Mouse (Mus musculus) heart, embryonic 12.5 days (tissue): ENCODE measurements at regions not wholly inside any gene's neighbourhood (a gene's known extent, or its start where the extent isn't known, plus 50 kb on each side); places are given as distances from the start of the nearest gene placed in this dataset.

Experiments used
- ATAC-seq: fragments of 200-750 bp; cut with Nextera tagmentation; 2 replicates; pipeline ENCODE4 v1.8.0; 2017; ENCODE audit warnings: moderate TSS enrichment, moderate library complexity; ENCODE audit not compliant: insufficient number of reproducible peaks, low FRiP score
- H3K27ac ChIP-seq: fragments of 300-500 bp; sonication (generic); 2 replicates; pipeline ENCODE4 v1.5.1; 2016; ENCODE audit warnings: mild to moderate bottlenecking, moderate library complexity; ENCODE audit not compliant: poor library complexity, severe bottlenecking
- H3K27me3 ChIP-seq: fragments of 300-500 bp; sonication (generic); replicated peaks from 2 replicates; pipeline ENCODE4 v1.6.1; 2016; ENCODE audit warnings: mild to moderate bottlenecking, moderate library complexity
- H3K36me3 ChIP-seq: fragments of 300-500 bp; sonication (generic); 2 replicates; pipeline ENCODE4 v1.6.1; 2016; ENCODE audit warnings: mild to moderate bottlenecking, moderate library complexity
- H3K4me1 ChIP-seq: fragments of 300-500 bp; sonication (generic); replicated peaks from 2 replicates; pipeline ENCODE4 v1.6.1; 2016; ENCODE audit warnings: mild to moderate bottlenecking
- H3K4me2 ChIP-seq: fragments of 300-500 bp; sonication (generic); 2 replicates; pipeline ENCODE4 v1.6.1; 2016; ENCODE audit warnings: mild to moderate bottlenecking, moderate library complexity
- H3K4me3 ChIP-seq: fragments of 300-500 bp; sonication (generic); 2 replicates; pipeline ENCODE4 v1.5.1; 2016; ENCODE audit warnings: mild to moderate bottlenecking
- H3K9ac ChIP-seq: fragments of 300-500 bp; sonication (generic); 2 replicates; pipeline ENCODE4 v1.6.1; 2016; ENCODE audit warnings: mild to moderate bottlenecking, moderate library complexity
- H3K9me3 ChIP-seq: fragments of 300-500 bp; sonication (generic); replicated peaks from 2 replicates; pipeline ENCODE4 v1.6.1; 2016; ENCODE audit warnings: mild to moderate bottlenecking, moderate library complexity
- WGBS: fragments of 180-500 bp; shearing (Covaris S2); methylation state at CpG from one replicate; pipeline ENCODE4 v1.1.7; 2016; 5-methylcytosine and 5-hydroxymethylcytosine counted together

GRCm38 (mm10) chr13:44372361-44372877, 356.9 kb upstream of the Jarid2 start:
- Histone ChIP-seq H3K4me1 (peaks cover 8% of the 10 kb centered on the region), H3K4me2 (no peak overlapping the region), H3K4me3 (no peak overlapping the region), H3K36me3 (no peaks in the 10 kb centered on the region), H3K27ac (no peak overlapping the region), H3K9me3 (no peaks in the 10 kb centered on the region), H3K9ac (no peak overlapping the region), H3K27me3 (no peaks in the 10 kb centered on the region)
- WGBS = 57% methylated on average over 6 of the region's 6 CpGs
- no peak for ATAC-seq

- no peak overlapping the region for H3K4me2 ChIP-seq
- ATAC-seq = no peak
- H3K27me3 ChIP-seq = no peaks in the 10 kb centered on the region
- H3K9me3 ChIP-seq = no peaks in the 10 kb centered on the region
- 62% methylated on average over 13 of the region's 13 CpGs for WGBS
- H3K4me3 ChIP-seq = no peak overlapping the region
- no peak overlapping the region for H3K27ac ChIP-seq
- H3K36me3 ChIP-seq = no peaks in the 10 kb centered on the region
- H3K4me1 ChIP-seq = peaks cover 8% of the 10 kb centered on the region
- H3K9ac ChIP-seq = no peak overlapping the region
Measured at GRCm38 (mm10) chr13:44375476-44376159, 353.7 kb upstream of the Jarid2 start.

DNA sequence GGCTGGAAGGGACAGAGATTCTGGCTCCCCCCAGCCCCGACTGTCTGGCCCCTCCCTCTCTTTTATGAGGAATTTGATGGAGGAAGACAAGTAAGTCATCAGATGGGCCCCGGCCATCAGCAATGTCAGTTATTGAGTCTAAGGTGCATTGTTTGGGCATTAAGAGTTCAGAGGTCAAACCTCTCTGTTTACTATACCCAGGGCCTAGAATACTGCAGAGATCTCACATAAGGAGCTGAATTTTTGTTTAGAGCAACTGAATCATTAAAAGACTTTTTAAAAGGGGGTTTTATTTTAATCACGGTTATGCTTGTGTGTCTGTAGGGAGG, 353.1 kb upstream of the Jarid2 start:
- peaks cover 8% of the 10 kb centered on the region for H3K4me1 ChIP-seq
- no peak for ATAC-seq
- no peak overlapping the region for H3K27ac ChIP-seq
- H3K27me3 ChIP-seq = no peaks in the 10 kb centered on the region
- no peak overlapping the region for H3K4me3 ChIP-seq
- H3K36me3 ChIP-seq = no peaks in the 10 kb centered on the region
- no peaks in the 10 kb centered on the region for H3K9me3 ChIP-seq
- H3K9ac ChIP-seq = no peak overlapping the region
- 51% methylated on average over 3 of the region's 3 CpGs for WGBS
- H3K4me2 ChIP-seq = no peak overlapping the region

- H3K4me2 ChIP-seq = no peak overlapping the region
- no peaks in the 10 kb centered on the region for H3K36me3 ChIP-seq
- 0 out of 2 replicates have a peak, but pooled peaks cover 5% of the 10 kb centered on the region for H3K4me1 ChIP-seq
- H3K9me3 ChIP-seq = no peaks in the 10 kb centered on the region
- 77% methylated on average over 7 of the region's 7 CpGs for WGBS
- no peak overlapping the region for H3K27ac ChIP-seq
- no peak overlapping the region for H3K9ac ChIP-seq
- no peak overlapping the region for H3K4me3 ChIP-seq
- no peak for ATAC-seq
- no peaks in the 10 kb centered on the region for H3K27me3 ChIP-seq
Measured at GRCm38 (mm10) chr13:44381721-44382450, 347.4 kb upstream of the Jarid2 start.

- H3K4me1 ChIP-seq = 0 out of 2 replicates have a peak, but pooled peaks cover 5% of the 10 kb centered on the region
- WGBS = 57% methylated on average over 11 of the region's 11 CpGs
Measured at GRCm38 (mm10) chr13:44383322-44383721, 346.0 kb upstream of the Jarid2 start.

GRCm38 (mm10) chr13:44386767-44387166, 342.5 kb upstream of the Jarid2 start:
- no peak overlapping the region for H3K27ac ChIP-seq
- ATAC-seq = no peak
- H3K36me3 ChIP-seq = no peaks in the 10 kb centered on the region
- H3K4me3 ChIP-seq = no peak overlapping the region
- 81% methylated on average over 8 of the region's 8 CpGs for WGBS
- no peaks in the 10 kb centered on the region for H3K9me3 ChIP-seq
- no peak overlapping the region for H3K9ac ChIP-seq
- no peak overlapping the region for H3K4me2 ChIP-seq
- no peaks in the 10 kb centered on the region for H3K27me3 ChIP-seq
- H3K4me1 ChIP-seq = 0 out of 2 replicates have a peak, but pooled peaks cover 5% of the 10 kb centered on the region

More at GRCm38 (mm10) chr13:44383322-44383721, 346.0 kb upstream of the Jarid2 start:
- Histone ChIP-seq H3K4me2 (no peak overlapping the region), H3K27me3 (no peaks in the 10 kb centered on the region), H3K27ac (no peak overlapping the region), H3K36me3 (no peaks in the 10 kb centered on the region), H3K9ac (no peak overlapping the region), H3K9me3 (no peaks in the 10 kb centered on the region), H3K4me3 (no peak overlapping the region)
- no peak for ATAC-seq

DNA sequence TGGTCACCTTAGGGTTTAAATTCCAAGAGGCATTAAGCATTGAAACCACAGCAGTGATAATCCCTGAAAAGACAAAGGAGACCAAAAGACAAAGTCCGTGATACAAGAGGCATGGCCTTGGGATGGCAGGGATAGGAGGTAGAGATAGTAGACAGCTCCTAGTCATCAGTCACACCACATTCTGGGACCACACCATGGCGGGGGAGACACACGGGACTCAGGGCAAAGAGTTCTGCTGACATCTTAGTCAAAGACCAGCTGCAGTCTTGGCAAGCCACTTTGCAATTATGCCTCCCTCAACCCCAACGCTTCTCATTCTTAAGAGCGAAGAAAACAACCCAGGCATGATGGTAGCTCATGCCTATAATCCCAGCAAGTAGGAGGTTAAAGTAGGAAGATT, 339.6 kb upstream of the Jarid2 start:
- H3K4me1 ChIP-seq = no peaks in the 10 kb centered on the region
- no peak overlapping the region for H3K4me3 ChIP-seq
- ATAC-seq = no peak
- no peak overlapping the region for H3K9ac ChIP-seq
- no peaks in the 10 kb centered on the region for H3K9me3 ChIP-seq
- no peak overlapping the region for H3K27ac ChIP-seq
- H3K4me2 ChIP-seq = no peak overlapping the region
- 86% methylated on average over 5 of the region's 5 CpGs for WGBS
- H3K27me3 ChIP-seq = no peaks in the 10 kb centered on the region
- H3K36me3 ChIP-seq = no peaks in the 10 kb centered on the region

DNA sequence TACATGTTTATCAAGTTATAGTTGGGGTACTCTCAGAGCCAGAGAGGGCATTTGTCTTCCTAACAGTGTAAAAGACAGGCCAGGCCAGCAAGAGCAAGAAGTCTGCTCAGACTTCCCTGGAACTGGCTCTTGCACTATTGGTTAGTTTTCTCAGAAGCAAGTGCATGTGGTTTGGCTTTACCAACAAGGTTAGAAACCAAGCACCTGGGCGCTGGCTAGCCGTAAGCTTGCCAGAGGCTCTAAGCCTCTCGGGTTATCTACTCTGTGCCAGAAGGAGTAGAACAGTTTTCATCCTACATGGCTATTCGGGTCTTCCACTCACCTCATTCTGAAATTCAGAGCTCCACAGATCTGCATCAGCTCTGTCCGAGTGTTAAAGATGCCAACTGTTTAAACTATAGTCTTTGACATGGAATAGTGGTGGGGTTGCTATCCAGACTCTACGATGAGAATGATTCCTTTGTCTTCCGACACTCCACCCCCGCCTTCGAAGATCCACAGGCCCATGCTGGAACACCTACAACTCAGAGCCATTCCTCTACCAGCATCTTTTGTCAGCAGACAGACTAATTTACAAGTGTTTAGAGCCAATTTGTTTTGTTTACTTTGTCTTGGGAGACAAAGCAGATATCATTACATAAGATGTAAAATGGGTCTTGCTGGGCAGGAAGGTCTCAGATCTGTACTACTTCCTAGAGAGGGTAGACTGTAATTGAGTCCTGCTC, 338.4 kb upstream of the Jarid2 start:
- 81% methylated on average over 9 of the region's 9 CpGs for WGBS
- Histone ChIP-seq H3K27ac (no peak overlapping the region), H3K9ac (no peak overlapping the region), H3K36me3 (no peaks in the 10 kb centered on the region), H3K4me3 (no peak overlapping the region), H3K27me3 (no peaks in the 10 kb centered on the region), H3K4me1 (no peaks in the 10 kb centered on the region), H3K4me2 (no peak overlapping the region), H3K9me3 (no peaks in the 10 kb centered on the region)
- ATAC-seq = no peak

DNA sequence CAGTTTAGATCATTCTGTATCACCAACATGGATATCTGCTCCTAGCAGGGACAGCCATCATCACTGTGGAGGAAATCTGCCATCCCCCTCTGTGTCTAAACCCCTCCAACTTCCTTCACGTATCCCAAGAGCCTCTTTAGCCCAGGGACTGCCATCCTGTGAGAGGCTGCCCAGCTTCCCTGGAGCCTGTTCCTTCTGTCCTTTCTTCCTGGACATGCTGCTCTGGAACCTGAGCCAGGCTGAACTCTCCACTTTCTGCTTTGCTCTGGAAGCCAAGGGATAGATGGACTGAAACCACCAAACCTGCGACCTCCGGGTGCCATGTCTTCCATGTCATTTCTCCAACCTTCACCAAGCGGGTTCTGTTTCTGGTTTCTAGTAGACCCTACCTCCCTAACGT, 335.3 kb upstream of the Jarid2 start:
- Histone ChIP-seq H3K27me3 (no peaks in the 10 kb centered on the region), H3K4me1 (no peaks in the 10 kb centered on the region), H3K4me3 (no peak overlapping the region), H3K9ac (no peak overlapping the region), H3K4me2 (no peak overlapping the region), H3K36me3 (no peaks in the 10 kb centered on the region), H3K27ac (no peak overlapping the region), H3K9me3 (no peaks in the 10 kb centered on the region)
- no peak for ATAC-seq
- 88% methylated on average over 5 of the region's 5 CpGs for WGBS

DNA sequence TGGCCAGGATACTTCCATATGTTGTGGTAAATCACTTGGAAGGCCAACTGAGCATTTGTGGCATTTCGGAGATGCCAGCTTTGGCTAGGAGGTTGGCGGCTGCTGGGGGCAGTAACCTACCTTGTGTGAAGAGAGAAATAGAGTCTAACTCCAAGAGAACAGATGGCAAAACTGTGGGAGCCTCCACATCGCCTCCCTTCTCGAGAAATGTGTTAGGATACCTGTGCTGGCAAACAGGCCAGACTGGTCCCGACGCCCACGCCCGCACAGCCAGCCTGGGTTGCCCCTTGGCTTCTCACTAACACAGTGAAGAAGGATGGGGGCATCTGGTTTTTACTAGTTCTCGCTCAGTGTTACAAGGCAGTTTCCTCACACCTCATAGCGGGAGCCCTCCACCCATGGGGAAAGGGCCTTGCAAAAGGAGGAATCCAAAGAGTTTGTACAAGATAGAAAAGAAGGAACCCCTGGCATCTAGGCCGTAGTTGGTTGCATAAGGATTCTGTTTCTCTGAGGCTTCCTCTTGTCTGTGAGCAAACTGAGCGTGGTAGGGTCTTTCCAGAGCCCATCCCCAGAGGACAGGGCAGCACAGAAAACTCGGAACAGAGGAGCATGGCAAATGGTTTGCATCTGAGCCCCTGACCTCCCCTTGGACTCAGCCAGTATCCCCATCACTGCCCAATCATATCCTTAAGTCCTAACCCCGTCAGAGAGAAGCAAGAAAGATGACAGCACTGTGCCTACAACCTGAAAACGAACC, 330.5 kb upstream of the Jarid2 start:
- peaks cover 11% of the 10 kb centered on the region for H3K4me1 ChIP-seq
- no peak overlapping the region for H3K4me3 ChIP-seq
- no peak overlapping the region for H3K9ac ChIP-seq
- 77% methylated on average over 15 of the region's 15 CpGs for WGBS
- H3K36me3 ChIP-seq = no peaks in the 10 kb centered on the region
- no peak for ATAC-seq
- no peaks in the 10 kb centered on the region for H3K9me3 ChIP-seq
- H3K27ac ChIP-seq = no peak overlapping the region
- H3K4me2 ChIP-seq = no peak overlapping the region
- no peaks in the 10 kb centered on the region for H3K27me3 ChIP-seq

GRCm38 (mm10) chr13:44399370-44399685, 329.9 kb upstream of the Jarid2 start:
- H3K27me3 ChIP-seq = no peaks in the 10 kb centered on the region
- 52% methylated on average over 4 of the region's 4 CpGs for WGBS
- no peak overlapping the region for H3K27ac ChIP-seq
- peaks cover 17% of the 10 kb centered on the region for H3K4me1 ChIP-seq
- H3K9me3 ChIP-seq = no peaks in the 10 kb centered on the region
- no peak overlapping the region for H3K9ac ChIP-seq
- no peak overlapping the region for H3K4me2 ChIP-seq
- H3K36me3 ChIP-seq = no peaks in the 10 kb centered on the region
- ATAC-seq = no peak
- no peak overlapping the region for H3K4me3 ChIP-seq
